Mouse (Mus musculus): ENCODE data around the gene Bfsp2.

Gene Bfsp2

GRCm38 (mm10) chr9:103378686-103379085 is 101.5 kb downstream of the Bfsp2 start:
- DNase-seq, result no peak

GRCm38 (mm10) chr9:103376346-103377320 is 103.6 kb downstream of the Bfsp2 start:
- DNase-seq, result no peak
